In genomic region chr8:127771781-127772180, GRCm38 (mm10) we compare ENCODE assay signal across 16 mouse cellular contexts.
"Had no signal": no experiment of that assay in that cellular context is flagged by ENCODE, and none has a peak within 500 bp of the region (broad histone marks: within the 10 kb centered on the region; RNA-seq: fewer than 3 reads in every experiment).

No protein-coding gene starts in this region.

- DNase-seq: retina, postnatal 1 day; right cerebral cortex, adult 18-20 months; right cerebral cortex, postnatal 14 days; right cerebral cortex, postnatal 25 days; right cerebral cortex, postnatal 4 days; spleen, adult 18-20 months; thymus, adult 18-20 months; thymus, adult 2 months; thymus, postnatal 14 days; thymus, postnatal 25 days; thymus, postnatal 36 days; thymus, postnatal 4 days had no signal

- H3K4me2 ChIP-seq: neural tube, embryonic 13.5 days; neural tube, embryonic 15.5 days; stomach, embryonic 15.5 days had no signal

- H3K9me3 ChIP-seq: neural tube, embryonic 15.5 days; stomach, embryonic 15.5 days had no signal

- H3K4me1 ChIP-seq: stomach, embryonic 15.5 days had no signal

- H3K36me3 ChIP-seq: neural tube, embryonic 13.5 days; neural tube, embryonic 15.5 days; stomach, embryonic 15.5 days had no signal

- H3K4me3 ChIP-seq: neural tube, embryonic 13.5 days; neural tube, embryonic 15.5 days; stomach, embryonic 15.5 days had no signal

- H3K27ac ChIP-seq: neural tube, embryonic 13.5 days; neural tube, embryonic 15.5 days; stomach, embryonic 15.5 days; stomach, postnatal 0 days had no signal

- H3K9ac ChIP-seq: neural tube, embryonic 13.5 days; neural tube, embryonic 15.5 days; stomach, embryonic 15.5 days had no signal

- H3K27me3 ChIP-seq: neural tube, embryonic 13.5 days; neural tube, embryonic 15.5 days; stomach, embryonic 15.5 days had no signal
